Mouse (Mus musculus) midbrain, postnatal 0 days (tissue): ENCODE results near the gene Gm7694. TPM values are rescaled to one million over a fixed set of nuclear protein-coding genes. Genes with fewer than 3 reads are reported as not detected.

Source experiments
- ATAC-seq: fragments of 200-750 bp; cut with Nextera tagmentation; 2 replicates; pipeline ENCODE4 v1.8.0; 2017; ENCODE audit warnings: moderate number of reproducible peaks, mild to moderate bottlenecking, moderate TSS enrichment, moderate library complexity; ENCODE audit not compliant: low FRiP score
- DNase-seq: peaks from one replicate; pipeline ENCODE4 v3.0.0-alpha.2; 2015; ENCODE audit warnings: low spot score
- H3K27ac ChIP-seq: fragments of 300-500 bp; sonication (generic); 2 replicates; pipeline ENCODE4 v1.5.1; 2014; ENCODE audit warnings: low read depth, mild to moderate bottlenecking, low read length, mixed read lengths
- H3K27me3 ChIP-seq: fragments of 300-500 bp; sonication (generic); 2 replicates; pipeline ENCODE4 v1.6.1; 2014; ENCODE audit warnings: low read length, control low read depth, mixed read lengths; ENCODE audit not compliant: insufficient read depth
- H3K36me3 ChIP-seq: fragments of 300-500 bp; sonication (generic); 2 replicates; pipeline ENCODE4 v1.6.1; 2014; ENCODE audit warnings: low read length, control low read depth, mixed read lengths; ENCODE audit not compliant: insufficient read depth
- H3K4me1 ChIP-seq: fragments of 300-500 bp; sonication (generic); 2 replicates; pipeline ENCODE4 v1.6.1; 2014; ENCODE audit warnings: mild to moderate bottlenecking, control low read depth, antibody characterized with exemption, low read length, mixed read lengths; ENCODE audit not compliant: insufficient read depth
- H3K4me2 ChIP-seq: fragments of 300-500 bp; sonication (generic); 2 replicates; pipeline ENCODE4 v1.6.1; 2014; ENCODE audit warnings: low read depth, mild to moderate bottlenecking, low read length, mixed read lengths; ENCODE audit not compliant: poor library complexity, severe bottlenecking
- H3K4me3 ChIP-seq: fragments of 300-500 bp; sonication (generic); 2 replicates; pipeline ENCODE4 v1.5.1; 2014; ENCODE audit warnings: low read depth, mild to moderate bottlenecking, low read length, moderate library complexity
- H3K9ac ChIP-seq: fragments of 300-500 bp; sonication (generic); replicated peaks from 2 replicates; pipeline ENCODE4 v1.6.1; 2014; ENCODE audit warnings: mild to moderate bottlenecking, low read length, moderate library complexity, mixed read lengths; ENCODE audit not compliant: poor library complexity, severe bottlenecking
- H3K9me3 ChIP-seq: fragments of 300-500 bp; sonication (generic); 2 replicates; pipeline ENCODE4 v1.6.1; 2016; ENCODE audit warnings: low read length, control low read depth
- CTCF ChIP-seq: IDR thresholded peaks from 2 replicates; pipeline ENCODE4 v1.5.1; 2016; ENCODE audit warnings: antibody characterized with exemption, mild to moderate bottlenecking
- whole genome bisulfite sequencing: fragments of 180-500 bp; shearing (Covaris S2); extraction: QIAGEN DNeasy Blood & Tissue Kit; methylation state at CpG from one replicate; pipeline ENCODE4 v1.1.7; 2014; 5-methylcytosine and 5-hydroxymethylcytosine counted together
- polyA plus RNA-seq: library from polyadenylated mRNA; unstranded; fragments of >200 nt; fragmentation: Nextera tagmentation; extraction: Ambion mirVana; gene quantifications from 2 replicates; pipeline ENCODE4 v1.2.1, GENCODE M21; 2015
- total RNA-seq: library from RNA; depleted of rRNA; stranded (reverse); fragments of >200 nt; gene quantifications from 2 replicates; pipeline ENCODE4 v1.2.3, GENCODE M21; 2014

The Gm7694 gene
- total and polyA plus RNA-seq, 2 experiments from 2014 or later: 0.79 to 1.8 TPM

GRCm38 (mm10) chr1:170339943-170340342, 33.8 kb upstream of the Gm7694 start:
- no peaks in the 10 kb centered on the region for H3K4me1 ChIP-seq
- no peak for DNase-seq
- no peak overlapping the region for H3K27ac ChIP-seq
- H3K36me3 ChIP-seq: no peaks in the 10 kb centered on the region
- no peaks in the 10 kb centered on the region for H3K9me3 ChIP-seq
- H3K4me3 ChIP-seq: no peak overlapping the region
- no peaks in the 10 kb centered on the region for H3K27me3 ChIP-seq
- 95% methylated on average over 3 of the region's 3 CpGs for WGBS
- H3K9ac ChIP-seq: no peak overlapping the region
- TF ChIP-seq CTCF: no peak
- no peak for ATAC-seq
- H3K4me2 ChIP-seq: no peak overlapping the region

DNA sequence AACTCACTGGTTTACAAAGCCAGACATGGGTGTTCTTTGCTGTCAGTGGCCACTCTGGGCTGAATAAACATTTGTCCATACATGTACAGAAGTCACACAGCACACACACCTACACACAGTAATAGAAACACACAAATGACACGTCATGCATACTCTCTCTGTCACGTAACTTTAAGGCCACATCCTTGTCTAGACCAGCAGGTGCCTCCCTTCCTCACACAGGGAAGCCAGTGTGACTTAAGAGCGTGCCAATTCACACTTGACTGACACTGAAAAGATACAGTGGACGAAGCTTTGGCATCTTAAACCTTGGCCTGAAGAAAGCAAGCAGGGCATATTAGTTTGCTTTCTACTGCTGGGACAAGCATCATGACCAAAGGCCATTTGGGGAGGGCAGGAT, 26.6 kb upstream of the Gm7694 start:
- TF ChIP-seq CTCF: peak; percentile 57
- Histone ChIP-seq H3K36me3 (peaks cover 3% of the 10 kb centered on the region; the same call in 1 of the 2 replicates), H3K4me1 (no peaks in the 10 kb centered on the region), H3K4me2 (no peak overlapping the region), H3K9ac (no peak overlapping the region), H3K4me3 (no peak overlapping the region), H3K9me3 (no peaks in the 10 kb centered on the region), H3K27ac (no peak overlapping the region), H3K27me3 (no peaks in the 10 kb centered on the region)
- WGBS: 65% methylated on average over 4 of the region's 4 CpGs
- no peak for ATAC-seq
- DNase-seq: peak; percentile 10

DNA sequence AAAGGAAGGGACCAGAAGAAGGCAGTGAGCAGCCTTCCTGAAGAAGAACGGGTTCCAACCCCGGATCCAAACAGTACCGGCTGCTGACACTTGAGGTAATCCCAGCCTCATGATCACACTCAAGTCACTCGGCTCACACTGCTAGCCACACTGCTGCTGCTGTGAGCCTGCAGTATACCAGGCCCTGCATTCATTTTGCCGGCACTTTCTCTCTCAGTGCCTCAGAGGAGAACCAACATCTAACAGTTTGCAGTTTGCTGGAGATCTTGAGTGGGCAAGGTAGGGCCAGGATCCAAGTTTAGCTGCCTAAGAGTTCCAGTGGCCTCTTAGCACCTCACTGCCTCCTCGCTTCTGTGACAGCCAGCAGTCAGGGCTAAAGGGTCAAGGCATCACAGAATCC, 25.8 kb upstream of the Gm7694 start:
- no peak for TF ChIP-seq CTCF
- Histone ChIP-seq H3K27ac (no peak overlapping the region), H3K4me2 (no peak overlapping the region), H3K36me3 (peaks cover 6% of the 10 kb centered on the region), H3K9ac (no peak overlapping the region), H3K4me1 (no peaks in the 10 kb centered on the region), H3K27me3 (no peaks in the 10 kb centered on the region), H3K4me3 (no peak overlapping the region), H3K9me3 (no peaks in the 10 kb centered on the region)
- WGBS: 81% methylated on average over 6 of the region's 6 CpGs
- ATAC-seq: no peak
- DNase-seq: no peak

- ATAC-seq (no peak), DNase-seq (no peak)
- Histone ChIP-seq H3K36me3 (peaks cover 8% of the 10 kb centered on the region), H3K9ac (no peak overlapping the region), H3K4me3 (no peak overlapping the region), H3K27ac (no peak overlapping the region), H3K4me2 (no peak overlapping the region), H3K4me1 (no peaks in the 10 kb centered on the region), H3K9me3 (no peaks in the 10 kb centered on the region), H3K27me3 (no peaks in the 10 kb centered on the region)
- 90% methylated on average over 4 of the region's 4 CpGs for WGBS
- no peak for TF ChIP-seq CTCF
Measured at GRCm38 (mm10) chr1:170325277-170325676, 19.1 kb upstream of the Gm7694 start.

- DNase-seq (no peak), ATAC-seq (no peak)
- no peak overlapping the region for H3K4me2 ChIP-seq
- no peak overlapping the region for H3K9ac ChIP-seq
- H3K27me3 ChIP-seq: no peaks in the 10 kb centered on the region
- H3K4me1 ChIP-seq: no peaks in the 10 kb centered on the region
- H3K27ac ChIP-seq: no peak overlapping the region
- TF ChIP-seq CTCF: no peak
- H3K9me3 ChIP-seq: no peaks in the 10 kb centered on the region
- 94% methylated on average over 1 of the region's 1 CpGs for WGBS
- no peak overlapping the region for H3K4me3 ChIP-seq
- H3K36me3 ChIP-seq: peaks cover 12% of the 10 kb centered on the region
Measured at GRCm38 (mm10) chr1:170324312-170324711, 18.2 kb upstream of the Gm7694 start.

GRCm38 (mm10) chr1:170323001-170323400, 16.9 kb upstream of the Gm7694 start:
- Histone ChIP-seq H3K27me3 (no peaks in the 10 kb centered on the region), H3K36me3 (peaks cover 15% of the 10 kb centered on the region; the same call in 1 of the 2 replicates), H3K4me3 (no peak overlapping the region), H3K9ac (no peak overlapping the region), H3K9me3 (no peaks in the 10 kb centered on the region), H3K27ac (no peak overlapping the region), H3K4me2 (no peak overlapping the region), H3K4me1 (no peaks in the 10 kb centered on the region)
- 88% methylated on average over 10 of the region's 10 CpGs for WGBS
- DNase-seq: no peak
- no peak for ATAC-seq
- TF ChIP-seq CTCF: no peak
